Mouse (Mus musculus) lung, postnatal 0 days (tissue): ENCODE data around the gene Tsen2. TPM values are rescaled to one million over a fixed set of nuclear protein-coding genes. Genes with fewer than 3 reads are reported as not detected.

Source experiments
- ATAC-seq: fragments of 200-750 bp; cut with Nextera tagmentation; 2 replicates; pipeline ENCODE4 v1.8.0; 2017; ENCODE audit warnings: moderate library complexity
- DNase-seq: peaks from one replicate; pipeline ENCODE4 v3.0.0-alpha.2; 2016; ENCODE audit warnings: low spot score
- H3K27ac ChIP-seq: fragments of 300-500 bp; sonication (generic); 2 replicates; pipeline ENCODE4 v1.5.1; 2014; ENCODE audit warnings: antibody characterized with exemption, mild to moderate bottlenecking, low read length, mixed read lengths
- H3K27me3 ChIP-seq: fragments of 300-500 bp; sonication (generic); replicated peaks from 2 replicates; pipeline ENCODE4 v1.6.1; 2014; ENCODE audit warnings: low read length, mixed read lengths; ENCODE audit not compliant: insufficient read depth
- H3K36me3 ChIP-seq: fragments of 300-500 bp; sonication (generic); 2 replicates; pipeline ENCODE4 v1.6.1; 2014; ENCODE audit warnings: low read length, mixed read lengths; ENCODE audit not compliant: insufficient read depth
- H3K4me1 ChIP-seq: fragments of 300-500 bp; sonication (generic); 2 replicates; pipeline ENCODE4 v1.6.1; 2014; ENCODE audit warnings: antibody characterized with exemption, low read depth, low read length, mixed read lengths; ENCODE audit not compliant: insufficient read depth
- H3K4me2 ChIP-seq: fragments of 300-500 bp; sonication (generic); replicated peaks from 2 replicates; pipeline ENCODE4 v1.6.1; 2014; ENCODE audit warnings: low read depth, mild to moderate bottlenecking, low read length, moderate library complexity, mixed read lengths
- H3K4me3 ChIP-seq: fragments of 300-500 bp; sonication (generic); 2 replicates; pipeline ENCODE4 v1.5.1; 2014; ENCODE audit warnings: low read depth, low read length
- H3K9ac ChIP-seq: fragments of 300-500 bp; sonication (generic); replicated peaks from 2 replicates; pipeline ENCODE4 v1.6.1; 2014; ENCODE audit warnings: low read depth, mild to moderate bottlenecking
- H3K9me3 ChIP-seq: fragments of 300-500 bp; sonication (generic); 2 replicates; pipeline ENCODE4 v1.6.1; 2016; ENCODE audit warnings: low read length, mixed read lengths
- CTCF ChIP-seq: IDR thresholded peaks from 2 replicates; pipeline ENCODE4 v1.5.1; 2016; ENCODE audit warnings: antibody characterized with exemption, mild to moderate bottlenecking
- EP300 ChIP-seq: IDR thresholded peaks from 2 replicates; pipeline ENCODE4 v1.6.1; 2016; ENCODE audit warnings: antibody characterized with exemption, mild to moderate bottlenecking, control low read depth
- WGBS: fragments of 180-500 bp; shearing (Covaris S2); extraction: QIAGEN DNeasy Blood & Tissue Kit; methylation state at CpG from one replicate; pipeline ENCODE4 v1.1.7; 2014; 5-methylcytosine and 5-hydroxymethylcytosine counted together
- polyA plus RNA-seq: library from polyadenylated mRNA; unstranded; fragments of >200 nt; fragmentation: Nextera tagmentation; extraction: Ambion mirVana; gene quantifications from 2 replicates; pipeline ENCODE4 v1.2.1, GENCODE M21; 2015

Tsen2 gene
- polyA plus RNA-seq, 1 experiment from 2014 or later = 8.7 TPM

GRCm38 (mm10) chr6:115528372-115528771, 16.1 kb upstream of the Tsen2 start:
- H3K27me3 ChIP-seq = no peaks in the 10 kb centered on the region
- H3K4me2 ChIP-seq = no peak overlapping the region
- H3K9me3 ChIP-seq = no peaks in the 10 kb centered on the region
- no peak for TF ChIP-seq CTCF
- TF ChIP-seq EP300 = no peak
- H3K27ac ChIP-seq = no peak overlapping the region
- WGBS = 81% methylated on average over 4 of the region's 4 CpGs
- no peak overlapping the region for H3K4me3 ChIP-seq
- no peak for ATAC-seq
- H3K36me3 ChIP-seq = no peaks in the 10 kb centered on the region
- H3K9ac ChIP-seq = no peak overlapping the region
- no peak for DNase-seq
- H3K4me1 ChIP-seq = peaks cover 9% of the 10 kb centered on the region; the same call in 1 of the 2 replicates

- no peak for ATAC-seq
Observed at GRCm38 (mm10) chr6:115534617-115535016, 9.8 kb upstream of the Tsen2 start.

GRCm38 (mm10) chr6:115536169-115536568, 8.3 kb upstream of the Tsen2 start:
- Histone ChIP-seq H3K36me3 (no peaks in the 10 kb centered on the region), H3K4me3 (no peak overlapping the region), H3K9me3 (no peaks in the 10 kb centered on the region), H3K9ac (no peak overlapping the region), H3K27ac (no peak overlapping the region), H3K4me2 (no peak overlapping the region), H3K27me3 (no peaks in the 10 kb centered on the region), H3K4me1 (peaks cover 6% of the 10 kb centered on the region; the same call in 1 of the 2 replicates)
- WGBS = 60% methylated on average over 4 of the region's 4 CpGs
- no peak for ATAC-seq
- DNase-seq = no peak
- TF ChIP-seq EP300 (no peak), CTCF (no peak)

More at GRCm38 (mm10) chr6:115534617-115535016, 9.8 kb upstream of the Tsen2 start:
- peak; percentile 28 for DNase-seq
- no peaks in the 10 kb centered on the region for H3K27me3 ChIP-seq
- H3K4me3 ChIP-seq = no peak overlapping the region
- TF ChIP-seq EP300 (no peak), CTCF (no peak)
- H3K9ac ChIP-seq = no peak overlapping the region
- peaks cover 6% of the 10 kb centered on the region; the same call in 1 of the 2 replicates for H3K4me1 ChIP-seq
- no peaks in the 10 kb centered on the region for H3K9me3 ChIP-seq
- H3K27ac ChIP-seq = no peak overlapping the region
- no peaks in the 10 kb centered on the region for H3K36me3 ChIP-seq
- WGBS = 17% methylated on average over 7 of the region's 7 CpGs
- H3K4me2 ChIP-seq = no peak overlapping the region

- Histone ChIP-seq H3K9ac (no peak overlapping the region; the same call in 1 of the 2 replicates), H3K4me1 (peaks cover 6% of the 10 kb centered on the region; the same call in 1 of the 2 replicates), H3K9me3 (no peaks in the 10 kb centered on the region), H3K27ac (no peak overlapping the region), H3K4me2 (peak overlapping the region; percentile 50), H3K27me3 (no peaks in the 10 kb centered on the region), H3K36me3 (no peaks in the 10 kb centered on the region), H3K4me3 (no peak overlapping the region)
- TF ChIP-seq EP300 (no peak), CTCF (peak; percentile 94)
- DNase-seq (peak; percentile 82), ATAC-seq (peak; percentile 88)
- 20% methylated on average over 26 of the region's 26 CpGs for WGBS
Observed at GRCm38 (mm10) chr6:115538645-115539429, 5.6 kb upstream of the Tsen2 start.

- H3K27ac ChIP-seq = 0 out of 2 replicates have a peak overlapping the region, but pooled peaks have one; percentile 51
- DNase-seq (peak; percentile 49), ATAC-seq (no peak)
- no peak overlapping the region for H3K4me3 ChIP-seq
- WGBS = 21% methylated on average over 6 of the region's 6 CpGs
- H3K9me3 ChIP-seq = no peaks in the 10 kb centered on the region
- H3K4me2 ChIP-seq = no peak overlapping the region
- no peak for TF ChIP-seq CTCF
- no peak for TF ChIP-seq EP300
- no peaks in the 10 kb centered on the region for H3K4me1 ChIP-seq
- H3K9ac ChIP-seq = no peak overlapping the region; the same call in 1 of the 2 replicates
- H3K27me3 ChIP-seq = no peaks in the 10 kb centered on the region
- no peaks in the 10 kb centered on the region for H3K36me3 ChIP-seq
Observed at GRCm38 (mm10) chr6:115541676-115542275, 2.7 kb upstream of the Tsen2 start.

GRCm38 (mm10) chr6:115542341-115542740, 2.1 kb upstream of the Tsen2 start:
- no peak for DNase-seq
- Histone ChIP-seq H3K27ac (no peak overlapping the region), H3K9ac (no peak overlapping the region), H3K27me3 (no peaks in the 10 kb centered on the region), H3K4me3 (no peak overlapping the region), H3K4me1 (no peaks in the 10 kb centered on the region), H3K9me3 (no peaks in the 10 kb centered on the region), H3K4me2 (no peak overlapping the region), H3K36me3 (no peaks in the 10 kb centered on the region)
- ATAC-seq = no peak
- 76% methylated on average over 3 of the region's 3 CpGs for WGBS
- TF ChIP-seq EP300 = no peak
- TF ChIP-seq CTCF = no peak
